Mouse (Mus musculus) gastrocnemius, postnatal 4 days (tissue): Measurements from ENCODE around the gene Rnls. TPM values are rescaled to one million over a fixed set of nuclear protein-coding genes. Genes with fewer than 3 reads are reported as not detected.
A peak's percentile ranks its signal among the peaks of the same experiment; 100 is the strongest.

Experiments
- DNase-seq, 2 experiments: peaks; one replicate each; pipeline ENCODE4 v3.0.0; 2021 to 2022; ENCODE audit warnings: low spot score in 2 of 2, mixed read lengths in 2 of 2
- total RNA-seq, 2 experiments: library from RNA; stranded (reverse); gene quantifications; 2 replicates each; pipeline ENCODE4 v1.2.3; 2021

Gene Rnls
- total RNA-seq, 2 experiments from 2014 or later = 4.2 to 5.8 TPM

GRCm38 (mm10) chr19:33264224-33264993, 127.7 kb downstream of the Rnls start:
- DNase-seq = no peak

- no peak for DNase-seq
Measured at GRCm38 (mm10) chr19:33262421-33262820, 129.7 kb downstream of the Rnls start.

GRCm38 (mm10) chr19:33259164-33259563, 132.9 kb downstream of the Rnls start:
- DNase-seq = no peak

- DNase-seq = no peak
Measured at GRCm38 (mm10) chr19:33253893-33254292, 138.2 kb downstream of the Rnls start.

- no peak for DNase-seq
Measured at GRCm38 (mm10) chr19:33252226-33252625, 139.9 kb downstream of the Rnls start.

GRCm38 (mm10) chr19:33244196-33244595, 147.9 kb downstream of the Rnls start:
- no peak for DNase-seq

GRCm38 (mm10) chr19:33240386-33240785, 151.7 kb downstream of the Rnls start:
- DNase-seq = no peak

- DNase-seq = no peak
Measured at GRCm38 (mm10) chr19:33232902-33233301, 159.2 kb downstream of the Rnls start.

GRCm38 (mm10) chr19:33231303-33231702, 160.8 kb downstream of the Rnls start:
- DNase-seq = no peak

GRCm38 (mm10) chr19:33227004-33227403, 165.1 kb downstream of the Rnls start:
- peak; percentile 22 to 60 for DNase-seq

GRCm38 (mm10) chr19:33225858-33226705, 166.0 kb downstream of the Rnls start:
- DNase-seq = no peak

- no peak for DNase-seq
Measured at GRCm38 (mm10) chr19:33225002-33225376, 167.1 kb downstream of the Rnls start.

GRCm38 (mm10) chr19:33224181-33225001, 167.7 kb downstream of the Rnls start:
- no peak for DNase-seq

GRCm38 (mm10) chr19:33223766-33224165, 168.3 kb downstream of the Rnls start:
- DNase-seq = no peak

- no peak for DNase-seq
Measured at GRCm38 (mm10) chr19:33223276-33223675, 168.8 kb downstream of the Rnls start.

GRCm38 (mm10) chr19:33222595-33223223, 169.4 kb downstream of the Rnls start:
- no peak for DNase-seq

- no peak for DNase-seq
Measured at GRCm38 (mm10) chr19:33217791-33218300, 174.2 kb downstream of the Rnls start.

- no peak for DNase-seq
Measured at GRCm38 (mm10) chr19:33209709-33210108, 182.4 kb downstream of the Rnls start.

GRCm38 (mm10) chr19:33207991-33208390, 184.1 kb downstream of the Rnls start:
- no peak for DNase-seq

- no peak for DNase-seq
Measured at GRCm38 (mm10) chr19:33205389-33205788, 186.7 kb downstream of the Rnls start.

GRCm38 (mm10) chr19:33202422-33202821, 189.7 kb downstream of the Rnls start:
- DNase-seq = no peak
